Mouse (Mus musculus) heart, embryonic 12.5 days (tissue): ENCODE measurements at regions not wholly inside any gene's neighbourhood (a gene's known extent, or its start where the extent isn't known, plus 50 kb on each side); places are given as distances from the start of the nearest gene placed in this dataset.

Source experiments
- ATAC-seq: fragments of 200-750 bp; cut with Nextera tagmentation; 2 replicates; pipeline ENCODE4 v1.8.0; 2017; ENCODE audit warnings: moderate TSS enrichment, moderate library complexity; ENCODE audit not compliant: insufficient number of reproducible peaks, low FRiP score
- H3K27ac ChIP-seq: fragments of 300-500 bp; sonication (generic); 2 replicates; pipeline ENCODE4 v1.5.1; 2016; ENCODE audit warnings: mild to moderate bottlenecking, moderate library complexity; ENCODE audit not compliant: poor library complexity, severe bottlenecking
- H3K27me3 ChIP-seq: fragments of 300-500 bp; sonication (generic); replicated peaks from 2 replicates; pipeline ENCODE4 v1.6.1; 2016; ENCODE audit warnings: mild to moderate bottlenecking, moderate library complexity
- H3K36me3 ChIP-seq: fragments of 300-500 bp; sonication (generic); 2 replicates; pipeline ENCODE4 v1.6.1; 2016; ENCODE audit warnings: mild to moderate bottlenecking, moderate library complexity
- H3K4me1 ChIP-seq: fragments of 300-500 bp; sonication (generic); replicated peaks from 2 replicates; pipeline ENCODE4 v1.6.1; 2016; ENCODE audit warnings: mild to moderate bottlenecking
- H3K4me2 ChIP-seq: fragments of 300-500 bp; sonication (generic); 2 replicates; pipeline ENCODE4 v1.6.1; 2016; ENCODE audit warnings: mild to moderate bottlenecking, moderate library complexity
- H3K4me3 ChIP-seq: fragments of 300-500 bp; sonication (generic); 2 replicates; pipeline ENCODE4 v1.5.1; 2016; ENCODE audit warnings: mild to moderate bottlenecking
- H3K9ac ChIP-seq: fragments of 300-500 bp; sonication (generic); 2 replicates; pipeline ENCODE4 v1.6.1; 2016; ENCODE audit warnings: mild to moderate bottlenecking, moderate library complexity
- H3K9me3 ChIP-seq: fragments of 300-500 bp; sonication (generic); replicated peaks from 2 replicates; pipeline ENCODE4 v1.6.1; 2016; ENCODE audit warnings: mild to moderate bottlenecking, moderate library complexity
- WGBS: fragments of 180-500 bp; shearing (Covaris S2); methylation state at CpG from one replicate; pipeline ENCODE4 v1.1.7; 2016; 5-methylcytosine and 5-hydroxymethylcytosine counted together

DNA sequence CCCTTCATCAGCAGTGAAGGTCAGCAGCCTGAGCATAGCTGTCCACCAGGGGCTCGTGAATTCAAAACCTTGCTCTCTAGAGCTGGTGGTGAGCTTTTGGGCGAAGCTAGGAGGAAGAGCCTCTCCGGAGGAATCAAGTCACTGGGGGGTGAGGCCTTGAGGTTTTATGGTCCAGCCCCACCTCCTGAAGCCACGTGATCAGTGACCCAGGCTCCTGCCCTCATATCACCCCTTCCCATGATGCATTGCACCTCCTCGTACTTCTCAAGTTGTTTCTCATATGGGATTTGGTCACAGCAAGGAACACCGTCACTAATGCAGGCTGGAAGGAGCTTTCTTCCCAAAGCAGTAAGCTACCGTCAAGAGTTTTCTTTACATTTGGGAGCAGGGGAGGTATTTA, 132.1 kb upstream of the Rbm19 start:
- Histone ChIP-seq H3K36me3 (no peaks in the 10 kb centered on the region), H3K4me3 (no peak overlapping the region), H3K4me2 (no peak overlapping the region), H3K4me1 (peaks cover 21% of the 10 kb centered on the region; the same call in 1 of the 2 replicates), H3K27ac (no peak overlapping the region), H3K9ac (no peak overlapping the region), H3K27me3 (no peaks in the 10 kb centered on the region), H3K9me3 (no peaks in the 10 kb centered on the region)
- ATAC-seq, result no peak
- WGBS, result 74% methylated on average over 7 of the region's 7 CpGs

DNA sequence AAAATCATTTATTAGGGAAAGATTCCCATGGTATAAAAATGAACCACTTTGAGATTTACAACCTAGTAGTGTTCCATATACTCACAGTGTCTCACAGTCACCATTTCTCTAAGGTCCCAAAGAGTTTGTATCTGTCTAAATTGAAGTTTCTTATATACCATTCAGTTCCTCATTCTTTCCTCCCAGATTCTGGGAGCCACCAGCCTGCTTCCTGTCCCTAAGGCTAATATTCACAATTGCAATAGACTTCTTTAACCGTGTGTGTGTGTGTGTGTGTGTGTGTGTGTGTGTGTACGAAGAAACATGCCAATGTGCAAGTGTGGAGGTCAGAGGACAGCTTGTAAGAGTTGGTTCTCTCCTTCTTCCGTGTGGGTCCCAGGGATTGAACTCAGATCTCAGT, 124.1 kb upstream of the Rbm19 start:
- no peak overlapping the region for H3K9ac ChIP-seq
- no peaks in the 10 kb centered on the region for H3K9me3 ChIP-seq
- peaks cover 16% of the 10 kb centered on the region for H3K4me1 ChIP-seq
- WGBS, result 67% methylated on average over 3 of the region's 3 CpGs
- no peak for ATAC-seq
- no peak overlapping the region for H3K27ac ChIP-seq
- no peak overlapping the region for H3K4me3 ChIP-seq
- H3K27me3 ChIP-seq, result peaks cover 15% of the 10 kb centered on the region; the same call in 1 of the 2 replicates
- H3K4me2 ChIP-seq, result no peak overlapping the region
- no peaks in the 10 kb centered on the region for H3K36me3 ChIP-seq

DNA sequence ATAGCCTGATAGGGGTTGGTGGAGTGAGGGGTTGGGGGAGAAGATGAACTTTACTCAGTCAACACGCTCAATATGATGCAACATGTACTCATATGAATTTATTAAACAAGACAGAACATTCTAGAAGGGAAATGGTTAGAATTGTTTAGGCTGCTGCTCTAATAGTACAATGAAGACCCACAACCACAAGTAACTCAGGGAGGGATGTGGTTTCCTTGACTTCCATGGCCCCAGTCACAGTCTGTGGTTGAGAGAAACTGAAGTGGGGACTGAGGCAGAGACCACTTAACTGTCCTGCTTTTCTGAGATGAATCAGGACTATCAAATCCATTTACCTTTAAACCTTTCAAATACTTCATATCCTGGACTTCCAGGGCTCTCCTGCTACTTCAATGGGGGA, 120.5 kb upstream of the Rbm19 start:
- Histone ChIP-seq H3K9ac (no peak overlapping the region), H3K36me3 (no peaks in the 10 kb centered on the region), H3K4me1 (no peaks in the 10 kb centered on the region), H3K27me3 (peaks cover 15% of the 10 kb centered on the region; the same call in 1 of the 2 replicates), H3K27ac (no peak overlapping the region), H3K4me3 (no peak overlapping the region), H3K4me2 (no peak overlapping the region), H3K9me3 (no peaks in the 10 kb centered on the region)
- no peak for ATAC-seq
- WGBS, result 75% methylated on average over 1 of the region's 1 CpGs

DNA sequence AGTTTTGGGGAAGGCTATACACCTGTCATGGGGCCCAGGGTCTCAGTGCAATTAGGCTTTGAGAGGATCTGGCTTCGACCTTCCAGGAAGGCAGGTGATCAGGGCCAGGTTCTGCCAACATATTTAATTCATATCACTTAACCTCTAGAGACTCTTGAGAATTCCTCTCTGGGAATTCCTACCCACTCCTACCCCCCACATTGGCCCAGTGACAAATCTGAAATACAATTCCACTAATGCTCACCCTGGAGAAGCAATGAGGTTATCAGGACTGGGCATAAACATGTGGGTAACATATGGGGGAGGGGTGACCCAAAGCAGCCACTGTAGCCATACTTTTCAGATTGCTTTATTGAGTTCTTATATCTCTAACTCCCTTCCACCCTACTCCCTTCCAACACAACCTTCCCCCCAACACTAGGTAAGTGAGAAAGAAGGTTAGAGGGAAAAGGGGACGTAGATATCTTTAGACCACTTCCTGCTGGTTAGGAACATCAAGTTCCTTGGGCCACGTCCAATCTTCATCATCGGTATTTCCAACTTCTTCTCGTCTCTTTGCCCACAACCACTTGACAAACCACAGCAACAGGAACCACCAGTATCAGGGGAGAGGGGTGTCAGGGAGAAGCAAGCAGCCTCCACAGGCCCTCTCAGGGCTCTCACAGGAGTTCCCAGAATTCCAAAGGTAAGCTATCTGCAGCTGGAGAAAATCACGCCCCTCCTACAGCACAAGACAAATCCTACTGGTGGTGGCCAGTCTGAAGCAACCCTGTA, 110.4 kb upstream of the Rbm19 start:
- H3K4me1 ChIP-seq, result peaks cover 9% of the 10 kb centered on the region
- H3K27me3 ChIP-seq, result 0 out of 2 replicates have a peak, but pooled peaks cover 3% of the 10 kb centered on the region
- ATAC-seq, result no peak
- H3K4me2 ChIP-seq, result no peak overlapping the region
- no peak overlapping the region for H3K4me3 ChIP-seq
- H3K27ac ChIP-seq, result no peak overlapping the region
- H3K36me3 ChIP-seq, result no peaks in the 10 kb centered on the region
- no peak overlapping the region for H3K9ac ChIP-seq
- WGBS, result 48% methylated on average over 6 of the region's 6 CpGs
- peaks cover 8% of the 10 kb centered on the region; the same call in 1 of the 2 replicates for H3K9me3 ChIP-seq

DNA sequence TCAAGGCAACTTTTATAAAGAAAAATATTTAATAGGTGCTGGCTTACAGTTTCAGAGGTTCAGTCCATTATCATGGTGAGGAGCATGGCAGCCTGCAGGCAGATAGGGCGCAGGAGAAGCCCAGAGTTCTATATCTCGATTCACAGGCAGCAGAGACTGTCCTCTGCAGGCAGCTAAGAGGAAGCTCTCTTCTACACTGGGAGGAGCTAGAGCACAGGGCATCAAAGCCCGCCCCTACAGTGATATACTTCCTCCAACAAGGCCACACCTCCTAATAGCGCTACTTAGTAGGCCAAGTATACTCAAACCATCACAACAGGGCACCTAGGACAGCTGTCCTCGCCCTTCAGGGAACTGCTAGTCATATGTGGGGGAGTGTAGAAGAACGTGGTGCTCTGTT, 108.5 kb upstream of the Rbm19 start:
- Histone ChIP-seq H3K36me3 (no peaks in the 10 kb centered on the region), H3K27me3 (peaks cover 5% of the 10 kb centered on the region), H3K9me3 (peaks cover 8% of the 10 kb centered on the region; the same call in 1 of the 2 replicates), H3K27ac (no peak overlapping the region), H3K4me2 (no peak overlapping the region), H3K4me1 (peaks cover 9% of the 10 kb centered on the region), H3K4me3 (no peak overlapping the region), H3K9ac (no peak overlapping the region)
- 62% methylated on average over 6 of the region's 6 CpGs for WGBS
- no peak for ATAC-seq

DNA sequence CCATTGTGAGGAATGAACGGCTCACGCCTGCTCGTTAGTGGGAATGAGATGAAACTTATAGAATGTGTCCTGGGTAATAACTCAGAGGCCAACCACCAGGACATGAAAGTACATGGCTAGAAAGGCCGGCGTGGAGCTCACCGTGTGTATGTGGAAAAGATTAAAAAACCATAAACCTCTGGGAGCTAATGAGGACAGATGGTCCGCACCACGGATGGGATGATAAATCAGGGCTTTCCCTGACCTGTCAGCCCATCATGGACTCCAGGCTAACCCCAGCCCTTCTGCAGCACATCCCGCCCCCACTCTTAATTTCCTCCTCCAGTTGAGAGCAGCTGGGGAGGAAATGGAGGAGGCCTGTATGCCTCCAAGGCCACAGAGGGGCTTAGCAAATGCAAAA, 108.0 kb upstream of the Rbm19 start:
- Histone ChIP-seq H3K4me2 (no peak overlapping the region), H3K9ac (no peak overlapping the region), H3K4me3 (no peak overlapping the region), H3K36me3 (no peaks in the 10 kb centered on the region), H3K9me3 (peaks cover 8% of the 10 kb centered on the region; the same call in 1 of the 2 replicates), H3K27me3 (peaks cover 9% of the 10 kb centered on the region), H3K4me1 (peaks cover 9% of the 10 kb centered on the region), H3K27ac (no peak overlapping the region)
- ATAC-seq, result no peak
- WGBS, result 77% methylated on average over 9 of the region's 9 CpGs

DNA sequence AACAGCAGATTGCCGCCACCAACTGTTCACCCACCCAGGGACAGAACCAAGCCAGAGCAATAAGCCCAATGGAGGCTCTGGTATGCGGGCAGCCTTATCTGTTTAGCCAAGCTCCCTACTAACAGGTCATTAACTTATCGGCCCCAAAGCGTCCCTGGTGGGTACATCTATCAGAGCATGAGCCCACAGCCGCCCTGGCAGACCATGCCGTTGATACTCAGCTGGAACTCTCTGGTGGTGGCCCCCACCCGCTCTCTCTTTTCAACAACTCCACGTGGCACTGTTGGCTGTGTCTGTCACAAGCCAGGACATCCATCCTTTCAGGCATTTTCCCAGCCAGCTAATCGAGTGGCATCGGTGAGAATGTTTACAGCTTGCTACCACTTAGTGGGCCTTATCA, 100.8 kb upstream of the Rbm19 start:
- no peaks in the 10 kb centered on the region for H3K36me3 ChIP-seq
- peaks cover 8% of the 10 kb centered on the region for H3K4me1 ChIP-seq
- H3K27me3 ChIP-seq, result peaks cover 20% of the 10 kb centered on the region
- peaks cover 4% of the 10 kb centered on the region; the same call in 1 of the 2 replicates for H3K9me3 ChIP-seq
- 4% methylated on average over 10 of the region's 10 CpGs for WGBS
- H3K9ac ChIP-seq, result no peak overlapping the region
- H3K4me2 ChIP-seq, result peak overlapping the region; percentile 39
- H3K4me3 ChIP-seq, result no peak overlapping the region
- ATAC-seq, result no peak
- H3K27ac ChIP-seq, result no peak overlapping the region

DNA sequence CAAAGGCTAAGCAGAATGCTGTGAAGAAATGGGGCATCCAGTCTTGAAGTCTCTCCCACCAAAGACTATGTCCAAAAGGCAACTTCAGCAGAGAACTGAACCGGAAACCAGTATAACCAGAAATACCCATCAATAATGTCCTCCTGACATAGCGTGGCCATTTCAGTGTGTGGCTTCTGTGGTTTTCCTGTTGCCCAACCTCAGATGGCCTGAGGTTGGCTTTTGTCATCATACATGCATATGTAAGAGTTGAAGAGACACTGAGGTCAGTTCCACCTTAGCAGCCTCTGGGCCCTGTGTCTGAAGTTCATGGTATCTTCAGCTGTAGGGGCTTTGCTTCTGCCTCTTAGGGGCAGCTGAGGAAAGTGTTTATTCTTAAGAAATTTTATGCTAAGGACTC, 98.1 kb upstream of the Rbm19 start:
- Histone ChIP-seq H3K9ac (no peak overlapping the region), H3K4me2 (no peak overlapping the region), H3K27ac (no peak overlapping the region), H3K4me3 (no peak overlapping the region), H3K36me3 (no peaks in the 10 kb centered on the region), H3K27me3 (peaks cover 12% of the 10 kb centered on the region; the same call in 1 of the 2 replicates), H3K9me3 (0 out of 2 replicates have a peak, but pooled peaks cover 3% of the 10 kb centered on the region), H3K4me1 (peaks cover 16% of the 10 kb centered on the region)
- 74% methylated on average over 2 of the region's 2 CpGs for WGBS
- no peak for ATAC-seq

DNA sequence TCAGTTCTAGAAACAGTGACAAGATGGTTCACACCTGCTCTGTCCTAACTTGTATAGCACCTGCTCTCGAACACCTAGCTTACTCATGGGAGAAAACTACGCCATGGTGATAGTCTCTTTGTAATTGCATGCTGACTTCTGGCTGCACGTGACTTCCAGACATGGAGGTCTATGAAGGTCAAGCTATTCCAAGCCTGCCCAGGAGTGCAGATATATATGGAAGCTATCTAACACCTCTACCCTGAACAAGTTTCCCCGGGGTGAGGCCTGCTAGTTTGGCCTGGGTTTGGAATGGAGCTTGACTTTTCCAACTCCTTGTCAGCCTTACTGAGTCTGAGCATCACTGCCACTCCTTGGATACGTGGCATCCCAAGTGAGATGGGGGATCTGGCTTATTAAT, 95.5 kb upstream of the Rbm19 start:
- Histone ChIP-seq H3K9ac (no peak overlapping the region), H3K27me3 (peaks cover 15% of the 10 kb centered on the region; the same call in 1 of the 2 replicates), H3K36me3 (no peaks in the 10 kb centered on the region), H3K9me3 (0 out of 2 replicates have a peak, but pooled peaks cover 3% of the 10 kb centered on the region), H3K4me3 (no peak overlapping the region), H3K4me1 (peaks cover 17% of the 10 kb centered on the region), H3K27ac (no peak overlapping the region), H3K4me2 (no peak overlapping the region)
- 58% methylated on average over 5 of the region's 5 CpGs for WGBS
- no peak for ATAC-seq

DNA sequence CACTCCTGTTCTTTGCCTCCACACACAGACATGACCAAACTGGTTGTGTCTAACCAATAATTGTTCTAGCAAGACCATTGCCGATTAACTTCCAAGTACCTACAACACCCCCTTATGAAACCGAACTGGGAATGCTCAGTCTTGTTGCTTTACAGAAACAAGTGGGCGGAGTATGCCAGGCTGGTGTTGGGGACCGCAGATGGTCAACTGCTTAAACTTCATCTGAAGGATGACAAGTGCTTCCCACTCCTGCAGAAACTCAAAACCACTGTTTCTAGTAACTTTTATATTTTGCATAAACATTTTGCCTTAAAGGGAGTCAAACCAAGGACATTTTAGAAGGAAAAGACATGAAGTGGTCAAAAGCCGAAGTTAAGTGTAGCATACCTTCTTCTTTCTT, 94.0 kb upstream of the Rbm19 start:
- H3K4me1 ChIP-seq, result peaks cover 15% of the 10 kb centered on the region
- ATAC-seq, result no peak
- H3K36me3 ChIP-seq, result no peaks in the 10 kb centered on the region
- WGBS, result 88% methylated on average over 5 of the region's 5 CpGs
- H3K9me3 ChIP-seq, result 0 out of 2 replicates have a peak, but pooled peaks cover 3% of the 10 kb centered on the region
- peaks cover 17% of the 10 kb centered on the region; the same call in 1 of the 2 replicates for H3K27me3 ChIP-seq
- H3K4me3 ChIP-seq, result no peak overlapping the region
- H3K9ac ChIP-seq, result no peak overlapping the region
- no peak overlapping the region for H3K4me2 ChIP-seq
- H3K27ac ChIP-seq, result no peak overlapping the region

DNA sequence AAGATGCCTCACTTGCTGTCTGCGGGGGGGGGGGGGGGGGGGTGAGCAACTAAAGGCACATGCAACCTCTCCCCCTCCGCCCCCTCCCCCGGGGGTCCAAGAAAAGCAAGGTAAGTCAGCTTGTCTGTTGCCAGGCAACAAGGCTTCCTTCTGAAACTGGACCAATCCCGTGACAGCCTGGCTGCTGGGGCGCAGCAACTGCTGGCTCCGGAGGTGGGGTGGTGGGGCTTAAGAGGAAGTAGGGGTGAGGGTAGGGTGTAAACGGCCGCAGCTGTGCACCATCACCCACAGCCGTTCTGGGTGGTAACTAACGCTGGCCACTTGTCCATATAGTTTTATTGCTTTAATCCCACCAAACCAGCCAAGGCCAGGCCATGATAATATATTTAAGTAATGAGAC, 92.2 kb upstream of the Rbm19 start:
- peaks cover 15% of the 10 kb centered on the region for H3K4me1 ChIP-seq
- H3K36me3 ChIP-seq, result no peaks in the 10 kb centered on the region
- no peak overlapping the region for H3K4me3 ChIP-seq
- no peak for ATAC-seq
- H3K27ac ChIP-seq, result no peak overlapping the region
- H3K9me3 ChIP-seq, result 0 out of 2 replicates have a peak, but pooled peaks cover 3% of the 10 kb centered on the region
- WGBS, result 7% methylated on average over 10 of the region's 10 CpGs
- H3K9ac ChIP-seq, result no peak overlapping the region
- 0 out of 2 replicates have a peak overlapping the region, but pooled peaks have one; percentile 7 for H3K4me2 ChIP-seq
- H3K27me3 ChIP-seq, result 0 out of 2 replicates have a peak, but pooled peaks cover 6% of the 10 kb centered on the region
